10 mouse cellular contexts compared by ENCODE assay signal in genomic region chr8:126538136-126538535, GRCm38 (mm10). TPM values are rescaled to one million over a fixed set of nuclear protein-coding genes. Genes with fewer than 3 reads are reported as not detected.
DNase-seq lines count a peak whose midpoint lies in the region; ATAC-seq and TF ChIP-seq lines count a peak whose summit lies in the region.
"Had no signal": no experiment of that assay in that cellular context is flagged by ENCODE, and none has a peak within 500 bp of the region (broad histone marks: within the 10 kb centered on the region; RNA-seq: fewer than 3 reads in every experiment).

No protein-coding gene starts in this region.

- ATAC-seq in forebrain, embryonic 14.5 days: no peak; the same call in 1 of the 2 replicates
- ATAC-seq in limb, embryonic 12.5 days (ENCODE audit: insufficient number of reproducible peaks, insufficient read depth, low FRiP score, low TSS enrichment, low read depth): no peak
- ATAC-seq in stomach, embryonic 16.5 days (ENCODE audit: insufficient read depth, low FRiP score): no peak
- no peak for ATAC-seq in megakaryocyte progenitor cell, adult 5-6 weeks (replicated peaks; ENCODE audit: poor library complexity)
- ATAC-seq: Patski had no signal

- no peaks in the 10 kb centered on the region for H3K36me3 ChIP-seq in forebrain, embryonic 14.5 days (ENCODE audit: control insufficient read depth, insufficient read depth, low read length)
- H3K36me3 ChIP-seq in limb, embryonic 12.5 days: no peaks in the 10 kb centered on the region
- H3K36me3 ChIP-seq in stomach, embryonic 16.5 days (ENCODE audit: control insufficient read depth, insufficient read depth, low read length): no peaks in the 10 kb centered on the region

- H3K4me3 ChIP-seq in layer of hippocampus, adult 2 months: no peak overlapping the region
- no peak overlapping the region for H3K4me3 ChIP-seq in forebrain, embryonic 14.5 days (ENCODE audit: low read depth, low read length)
- H3K4me3 ChIP-seq in limb, embryonic 12.5 days (replicated peaks): no peak overlapping the region
- no peak overlapping the region for H3K4me3 ChIP-seq in stomach, embryonic 16.5 days (replicated peaks; ENCODE audit: low read length)

- no peaks in the 10 kb centered on the region for H3K27me3 ChIP-seq in forebrain, embryonic 14.5 days (replicated peaks; ENCODE audit: control insufficient read depth, insufficient read depth, low read length)
- peaks cover 2% of the 10 kb centered on the region; the same call in 1 of the 2 replicates for H3K27me3 ChIP-seq in limb, embryonic 12.5 days
- H3K27me3 ChIP-seq in stomach, embryonic 16.5 days (ENCODE audit: control insufficient read depth, insufficient read depth, low read length): no peaks in the 10 kb centered on the region
- H3K27me3 ChIP-seq: Patski had no signal

- H3K9me3 ChIP-seq in forebrain, embryonic 14.5 days (replicated peaks; ENCODE audit: control insufficient read depth, low read length): no peaks in the 10 kb centered on the region
- H3K9me3 ChIP-seq in limb, embryonic 12.5 days: no peaks in the 10 kb centered on the region
- H3K9me3 ChIP-seq in stomach, embryonic 16.5 days (replicated peaks; ENCODE audit: control insufficient read depth, low read length): no peaks in the 10 kb centered on the region

- H3K27ac ChIP-seq in layer of hippocampus, adult 2 months: peak overlapping the region; percentile 94
- H3K27ac ChIP-seq in forebrain, embryonic 14.5 days (ENCODE audit: low read depth, low read length): peak overlapping the region; percentile 97
- peak overlapping the region; percentile 67 for H3K27ac ChIP-seq in limb, embryonic 12.5 days
- H3K27ac ChIP-seq in stomach, embryonic 16.5 days (ENCODE audit: low read length): peak overlapping the region; percentile 21

- WGBS in forebrain, embryonic 14.5 days: 11% methylated on average over 3 of the region's 3 CpGs
- 59% methylated on average over 3 of the region's 3 CpGs for WGBS in limb, embryonic 12.5 days
- WGBS in stomach, embryonic 16.5 days: 53% methylated on average over 3 of the region's 3 CpGs

- DNase-seq in layer of hippocampus, adult 2 months (ENCODE audit: low spot score in 2 of 2): no peak
- no peak for DNase-seq in layer of hippocampus, postnatal 14 days (ENCODE audit: low spot score in 2 of 2)
- DNase-seq in forebrain, embryonic 14.5 days (ENCODE audit: low spot score): no peak
- DNase-seq in ovary, postnatal 10 days (ENCODE audit: low spot score): no peak
- DNase-seq: gastrocnemius, postnatal 36 days; spleen, adult 18-20 months had no signal

- H3K9ac ChIP-seq in forebrain, embryonic 14.5 days (ENCODE audit: low read length): peak overlapping the region; percentile 49; the same call in 1 of the 2 replicates
- no peak overlapping the region for H3K9ac ChIP-seq in limb, embryonic 12.5 days (replicated peaks)
- no peak overlapping the region for H3K9ac ChIP-seq in stomach, embryonic 16.5 days (ENCODE audit: low read length)

- peaks cover 36% of the 10 kb centered on the region for H3K4me1 ChIP-seq in forebrain, embryonic 14.5 days (ENCODE audit: control insufficient read depth, insufficient read depth, low read length)
- peaks cover 46% of the 10 kb centered on the region for H3K4me1 ChIP-seq in limb, embryonic 12.5 days (replicated peaks)
- H3K4me1 ChIP-seq in stomach, embryonic 16.5 days (ENCODE audit: control insufficient read depth, insufficient read depth, low read length): peaks cover 37% of the 10 kb centered on the region

- no peak for TF ChIP-seq CTCF in layer of hippocampus, adult 2 months (conservative IDR thresholded peaks at IDR 0.05)

- peak overlapping the region; percentile 32 for H3K4me2 ChIP-seq in forebrain, embryonic 14.5 days (ENCODE audit: low read length)
- H3K4me2 ChIP-seq in limb, embryonic 12.5 days: peak overlapping the region; percentile 35
- H3K4me2 ChIP-seq in stomach, embryonic 16.5 days (ENCODE audit: low read depth, low read length): no peak overlapping the region

RNA-seq across cellular contexts. Expression of gene Irf2bp2, which starts 55.6 kb away (rescaled TPM):
- total RNA-seq in layer of hippocampus, adult 2 months (2021): 10 to 100 TPM; 53.0 to 60.4 TPM
- 10 to 100 TPM; 57.1 to 61.7 TPM for total RNA-seq in layer of hippocampus, postnatal 14 days (2021)
- polyA plus RNA-seq in forebrain, embryonic 14.5 days (2014; fragmentation: Nextera tagmentation; extraction: Ambion mirVana): 7.9 and 8.3 TPM in 2 replicates
- polyA plus RNA-seq in limb, embryonic 12.5 days (2016; fragmentation: Nextera tagmentation; extraction: Ambion mirVana): 9.3 and 11.0 TPM in 2 replicates
- 9.9 and 10.8 TPM in 2 replicates for polyA plus RNA-seq in stomach, embryonic 16.5 days (2015; fragmentation: Nextera tagmentation; extraction: Ambion mirVana)
- total RNA-seq in megakaryocyte progenitor cell, adult 5-6 weeks (2015): 109 and 114 TPM in 2 replicates
- 95.7 and 110 TPM in 2 replicates for total RNA-seq in megakaryocyte progenitor cell, adult 5-6 weeks (2017)

Comparison
In these comparisons a context has a peak if more than half of its experiments do, and no peak if none do; other contexts are left out.
1. H3K27ac ChIP-seq: peak in every context shown above with its lines; median percentile 97 in forebrain, embryonic 14.5 days; 94 in layer of hippocampus, adult 2 months; 67 in limb, embryonic 12.5 days; 21 in stomach, embryonic 16.5 days.